Mouse (Mus musculus): ENCODE results near the gene Mcee.

GRCm38 (mm10) chr7:64440519-64440918 lies 48.1 kb downstream of the Mcee start:
- no peak for TF ChIP-seq CTCF (IDR thresholded peaks at IDR 0.05; ENCODE audit: extremely low read depth, insufficient read depth, low read length)
- no peak for TF ChIP-seq POLR2A (IDR thresholded peaks at IDR 0.05; ENCODE audit: extremely low read depth, insufficient read depth, low read length)

All from cortical plate, adult 2 months (tissue).